Comparison of ENCODE assay signal across 27 mouse cellular contexts in the genomic region with DNA sequence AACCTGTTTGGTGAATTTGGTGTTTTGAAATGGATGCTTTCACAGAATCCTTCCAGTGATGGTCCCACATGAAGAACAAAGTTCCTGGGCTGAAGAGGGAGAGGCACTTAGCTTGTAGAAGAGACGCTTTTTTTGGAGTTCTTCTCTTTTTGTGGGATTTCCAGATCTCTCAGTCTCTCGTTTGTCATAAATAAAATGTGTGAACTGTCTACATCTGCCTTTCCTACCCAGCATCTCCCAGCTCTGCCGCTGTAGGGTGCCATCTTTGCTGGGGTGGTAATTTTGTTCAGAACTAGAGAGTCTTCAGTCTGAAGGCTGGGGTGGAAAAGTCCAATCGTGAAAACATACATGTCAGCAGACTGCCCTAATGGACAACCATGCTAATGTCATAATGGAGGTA.
"Had no signal": no experiment of that assay in that cellular context is flagged by ENCODE, and none has a peak within 500 bp of the region (broad histone marks: within the 10 kb centered on the region; RNA-seq: fewer than 3 reads in every experiment).

No protein-coding gene starts in this region.

- H3K27me3 ChIP-seq: heart, embryonic 12.5 days; hindbrain, embryonic 12.5 days; intestine, embryonic 15.5 days; kidney, embryonic 15.5 days; limb, embryonic 13.5 days; limb, embryonic 15.5 days; liver, embryonic 12.5 days had no signal

- H3K9ac ChIP-seq: heart, embryonic 12.5 days; hindbrain, embryonic 12.5 days; hindbrain, embryonic 14.5 days; intestine, embryonic 15.5 days; kidney, embryonic 15.5 days; limb, embryonic 13.5 days; limb, embryonic 15.5 days; liver, embryonic 12.5 days had no signal

- H3K4me2 ChIP-seq: heart, embryonic 12.5 days; hindbrain, embryonic 12.5 days; hindbrain, embryonic 14.5 days; intestine, embryonic 15.5 days; kidney, embryonic 15.5 days; limb, embryonic 13.5 days; limb, embryonic 15.5 days; liver, embryonic 12.5 days had no signal

- H3K4me3 ChIP-seq: gastrocnemius, adult 2 months; heart, embryonic 10.5 days; heart, embryonic 12.5 days; hindbrain, embryonic 10.5 days; hindbrain, embryonic 12.5 days; intestine, embryonic 15.5 days; kidney, embryonic 15.5 days; limb, embryonic 13.5 days; limb, embryonic 15.5 days; liver, embryonic 12.5 days had no signal

- H3K9me3 ChIP-seq: heart, embryonic 10.5 days; heart, embryonic 12.5 days; hindbrain, embryonic 10.5 days; hindbrain, embryonic 12.5 days; intestine, embryonic 15.5 days; kidney, embryonic 15.5 days; limb, embryonic 13.5 days; limb, embryonic 15.5 days had no signal

- ATAC-seq: hindbrain, embryonic 16.5 days; inflammation-experienced regulatory T-cells, adult 6 months; intestine, embryonic 15.5 days; liver, embryonic 12.5 days had no signal

- H3K4me1 ChIP-seq: heart, embryonic 10.5 days; heart, embryonic 12.5 days; hindbrain, embryonic 10.5 days; hindbrain, embryonic 12.5 days; intestine, embryonic 15.5 days; kidney, embryonic 15.5 days; limb, embryonic 13.5 days; limb, embryonic 15.5 days; liver, embryonic 12.5 days had no signal

- H3K36me3 ChIP-seq: heart, embryonic 10.5 days; heart, embryonic 12.5 days; hindbrain, embryonic 10.5 days; hindbrain, embryonic 12.5 days; intestine, embryonic 15.5 days; kidney, embryonic 15.5 days; limb, embryonic 13.5 days; limb, embryonic 15.5 days; liver, embryonic 12.5 days had no signal

- DNase-seq: gastrocnemius, adult 2 months; gastrocnemius, postnatal 10 days; gastrocnemius, postnatal 25 days; heart, adult 18-20 months; heart, postnatal 10 days; heart, postnatal 4 days; kidney, adult 11 months; kidney, adult 2 months; kidney, adult 9 months; kidney, postnatal 14 days; kidney, postnatal 36 days; layer of hippocampus, adult 9-11 months; layer of hippocampus, postnatal 36 days; left cerebral cortex, postnatal 4 days had no signal

- H3K27ac ChIP-seq: gastrocnemius, adult 2 months; heart, embryonic 10.5 days; hindbrain, embryonic 10.5 days; hindbrain, embryonic 12.5 days; hindbrain, embryonic 14.5 days; intestine, embryonic 15.5 days; kidney, embryonic 15.5 days; kidney, postnatal 0 days; limb, embryonic 13.5 days; limb, embryonic 15.5 days; liver, embryonic 12.5 days had no signal
